Mouse (Mus musculus) ovary, postnatal 36 days (tissue): ENCODE data around the gene Gimap7.

Source experiments
- DNase-seq: peaks from one replicate; pipeline ENCODE4 v3.0.0; 2022; ENCODE audit warnings: low spot score, mixed read lengths

Gimap7 gene

GRCm38 (mm10) chr6:48692962-48693361, 25.5 kb upstream of the Gimap7 start:
- DNase-seq: no peak

GRCm38 (mm10) chr6:48696830-48697554, 21.4 kb upstream of the Gimap7 start:
- no peak for DNase-seq

GRCm38 (mm10) chr6:48697555-48697930, 20.9 kb upstream of the Gimap7 start:
- no peak for DNase-seq

GRCm38 (mm10) chr6:48698066-48698856, 20.2 kb upstream of the Gimap7 start:
- DNase-seq: no peak

GRCm38 (mm10) chr6:48698888-48699287, 19.5 kb upstream of the Gimap7 start:
- no peak for DNase-seq

- no peak for DNase-seq
Observed at GRCm38 (mm10) chr6:48700251-48701075, 18.0 kb upstream of the Gimap7 start.

- DNase-seq: no peak
Observed at GRCm38 (mm10) chr6:48702146-48702545, 16.3 kb upstream of the Gimap7 start.

GRCm38 (mm10) chr6:48702601-48703000, 15.8 kb upstream of the Gimap7 start:
- no peak for DNase-seq

GRCm38 (mm10) chr6:48704146-48704545, 14.3 kb upstream of the Gimap7 start:
- no peak for DNase-seq

GRCm38 (mm10) chr6:48706130-48706529, 12.3 kb upstream of the Gimap7 start:
- DNase-seq: no peak

- DNase-seq: no peak
Observed at GRCm38 (mm10) chr6:48720326-48720725, 1.9 kb downstream of the Gimap7 start.

GRCm38 (mm10) chr6:48723468-48723867, 5.0 kb downstream of the Gimap7 start:
- DNase-seq: no peak

- DNase-seq: no peak
Observed at GRCm38 (mm10) chr6:48725476-48725875, 7.1 kb downstream of the Gimap7 start.

- no peak for DNase-seq
Observed at GRCm38 (mm10) chr6:48727761-48728160, 9.3 kb downstream of the Gimap7 start.

- DNase-seq: no peak
Observed at GRCm38 (mm10) chr6:48732864-48733304, 14.5 kb downstream of the Gimap7 start.

GRCm38 (mm10) chr6:48733660-48734059, 15.2 kb downstream of the Gimap7 start:
- DNase-seq: no peak

GRCm38 (mm10) chr6:48737053-48737452, 18.6 kb downstream of the Gimap7 start:
- no peak for DNase-seq

GRCm38 (mm10) chr6:48737688-48738087, 19.3 kb downstream of the Gimap7 start:
- DNase-seq: no peak

GRCm38 (mm10) chr6:48738961-48739779, 20.7 kb downstream of the Gimap7 start, which contains the start of gene Gimap1:
Gene Gimap1 (plus strand): TSS chr6:48739054.
- DNase-seq: no peak

GRCm38 (mm10) chr6:48739780-48740055, 21.3 kb downstream of the Gimap7 start:
- DNase-seq: no peak

- no peak for DNase-seq
Observed at GRCm38 (mm10) chr6:48740501-48741169, 22.2 kb downstream of the Gimap7 start.
